Mouse (Mus musculus) megakaryocyte, embryonic 14.5 days (primary cell): ENCODE results near the gene Bcl6.

ENCODE experiments used
- FLI1 ChIP-seq: IDR thresholded peaks from 2 replicates; pipeline ENCODE4 v1.6.1; 2012; ENCODE audit warnings: low read length, inconsistent platforms, mixed read lengths
- GATA1 ChIP-seq: IDR thresholded peaks from 3 replicates; pipeline ENCODE4 v1.6.1; 2012; ENCODE audit warnings: mixed read lengths, low read length, inconsistent platforms, borderline replicate concordance

DNA sequence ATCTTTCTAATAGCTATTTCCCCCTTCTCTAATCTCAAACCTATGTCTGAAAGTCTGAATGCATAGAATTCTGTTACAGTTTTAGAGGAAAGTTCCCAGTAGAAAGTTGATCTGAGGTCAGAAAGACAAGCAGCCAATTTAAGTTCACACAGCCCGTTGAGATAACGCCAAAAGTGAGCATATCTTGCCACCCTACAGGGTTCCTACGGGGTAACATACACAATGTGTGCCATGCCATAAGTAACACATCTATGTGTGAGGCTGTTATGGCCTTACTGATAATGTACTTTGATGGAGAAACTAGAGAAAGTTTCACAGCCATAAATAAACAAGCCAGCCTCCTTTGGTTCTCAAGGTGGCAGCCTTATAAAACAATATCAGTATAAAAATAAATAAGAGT, 25.7 kb upstream of the Bcl6 start:
- TF ChIP-seq FLI1, result no peak
- TF ChIP-seq GATA1, result no peak
